Mouse (Mus musculus) megakaryocyte, adult 5-6 weeks (primary cell): ENCODE measurements at regions not wholly inside any gene's neighbourhood (a gene's known extent, or its start where the extent isn't known, plus 50 kb on each side); places are given as distances from the start of the nearest gene placed in this dataset.
A peak's percentile ranks its signal among the peaks of the same experiment; 100 is the strongest.

Experiments used
- ATAC-seq: 2 replicates; pipeline ENCODE4 v1.8.0; 2016; ENCODE audit warnings: mild to moderate bottlenecking, inconsistent platforms; ENCODE audit not compliant: poor library complexity, severe bottlenecking

DNA sequence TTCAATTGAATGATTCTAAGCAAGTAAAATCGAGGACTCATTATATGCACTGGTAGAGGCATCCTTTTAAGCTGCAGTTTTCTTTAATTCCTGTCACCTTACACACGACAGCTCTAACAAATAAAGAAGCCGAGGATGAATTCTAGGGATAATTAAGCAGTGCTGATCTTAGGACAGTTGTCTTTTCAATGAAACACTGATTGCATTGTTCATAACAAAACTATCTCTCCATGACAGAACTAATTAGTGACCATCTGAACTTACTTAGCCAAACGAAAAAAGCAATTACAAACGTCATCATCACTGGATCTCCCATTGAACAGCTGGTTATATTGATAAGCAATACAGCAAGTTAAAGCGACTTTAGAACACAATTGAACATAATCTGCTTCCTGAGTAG is 1579.7 kb upstream of the G6pd2 start:
- ATAC-seq, result no peak

- ATAC-seq, result peak; percentile 70
Measured at GRCm38 (mm10) chr5:60231232-60231891, 1577.3 kb upstream of the G6pd2 start.

GRCm38 (mm10) chr5:60244185-60244584 is 1564.4 kb upstream of the G6pd2 start:
- ATAC-seq, result no peak

DNA sequence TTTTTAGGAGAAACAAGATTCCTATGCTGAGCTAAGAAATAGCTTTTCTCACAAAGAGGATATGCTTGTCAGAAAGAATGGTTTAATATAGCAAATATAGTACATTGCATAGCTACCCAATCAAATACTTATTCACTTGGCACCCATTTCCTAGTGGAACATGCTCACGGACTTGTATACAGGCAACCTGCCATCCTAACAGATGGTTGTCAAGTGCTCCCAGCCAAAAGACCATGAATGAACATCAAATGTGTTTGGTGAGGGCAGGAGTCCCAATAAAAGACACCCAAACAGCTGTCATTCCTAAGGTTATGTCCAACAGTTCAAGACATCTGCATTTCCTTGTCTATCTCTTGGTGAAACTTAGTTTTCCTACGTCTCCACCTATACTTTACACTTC is 1531.9 kb upstream of the G6pd2 start:
- ATAC-seq, result no peak
